Mouse (Mus musculus) small intestine, adult 2 months (tissue): ENCODE results near the gene Tmem203.

Source experiments
- CTCF ChIP-seq: fragments of 200-500 bp; IDR thresholded peaks from 2 replicates; pipeline ENCODE4 v1.5.1; 2012; ENCODE audit warnings: low read depth, mild to moderate bottlenecking, control low read depth, inconsistent platforms, low read length, moderate library complexity, mixed read lengths; ENCODE audit not compliant: insufficient replicate concordance, insufficient read length; ENCODE audit errors: extremely low read depth
- POLR2A ChIP-seq: fragments of 200-500 bp; IDR thresholded peaks from 2 replicates; pipeline ENCODE4 v1.6.1; 2012; ENCODE audit warnings: low read depth, mild to moderate bottlenecking, control low read depth, inconsistent platforms, low read length, moderate library complexity

GRCm38 (mm10) chr2:25292054-25292544, 36.9 kb downstream of the Tmem203 start:
- no peak for TF ChIP-seq POLR2A
- TF ChIP-seq CTCF = no peak
